Mouse (Mus musculus): ENCODE measurements around the gene Exoc4.

Gene Exoc4

GRCm38 (mm10) chr6:33637192-33637591 is 388.3 kb downstream of the Exoc4 start:
- DNase-seq (ENCODE audit: low spot score) = no peak

DNA sequence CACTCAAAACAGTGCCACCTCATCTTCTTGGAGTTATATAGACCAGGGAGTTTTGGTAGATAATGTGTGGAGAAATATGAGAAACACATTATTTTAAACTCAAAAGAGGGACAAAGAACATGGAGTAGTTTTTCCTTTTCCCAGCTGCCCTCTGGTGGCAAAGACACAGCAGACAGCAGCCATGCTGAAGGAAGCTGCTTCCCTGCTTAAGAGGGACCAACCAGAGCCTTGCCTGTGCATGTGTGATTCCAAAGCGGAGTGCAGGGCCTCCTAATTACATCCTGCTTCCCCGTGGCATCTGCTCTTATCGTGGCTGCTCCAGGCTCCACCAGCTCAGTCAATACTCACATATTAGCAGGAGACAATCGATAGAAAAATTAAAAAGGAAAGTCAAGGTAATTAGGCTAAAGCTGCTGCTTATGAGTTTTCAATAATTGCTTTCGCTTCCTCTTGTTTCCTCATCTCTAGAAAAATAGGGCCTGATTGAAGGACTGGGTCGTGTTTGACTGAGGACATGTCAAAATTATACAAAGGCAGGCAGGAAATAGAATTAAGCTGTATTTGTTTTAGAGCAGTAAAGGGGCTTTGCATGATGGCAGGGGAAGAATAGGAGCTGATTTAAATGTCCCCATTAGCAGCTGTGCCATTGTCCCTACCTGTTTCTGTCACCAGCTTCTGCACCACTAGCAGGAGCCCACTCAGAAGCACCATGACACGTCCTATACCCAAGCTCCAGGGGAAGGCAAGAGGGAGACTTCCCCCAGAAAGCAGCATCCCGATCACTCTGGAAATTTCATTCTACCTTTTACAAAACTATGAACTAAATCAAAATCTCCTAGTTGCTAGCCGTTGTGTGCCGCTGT is 433.1 kb downstream of the Exoc4 start:
- no peak for DNase-seq (ENCODE audit: low spot score)

- DNase-seq (ENCODE audit: low spot score) = no peak
These were observed 434.6 kb downstream of the Exoc4 start for GRCm38 (mm10) chr6:33683533-33683932.

DNA sequence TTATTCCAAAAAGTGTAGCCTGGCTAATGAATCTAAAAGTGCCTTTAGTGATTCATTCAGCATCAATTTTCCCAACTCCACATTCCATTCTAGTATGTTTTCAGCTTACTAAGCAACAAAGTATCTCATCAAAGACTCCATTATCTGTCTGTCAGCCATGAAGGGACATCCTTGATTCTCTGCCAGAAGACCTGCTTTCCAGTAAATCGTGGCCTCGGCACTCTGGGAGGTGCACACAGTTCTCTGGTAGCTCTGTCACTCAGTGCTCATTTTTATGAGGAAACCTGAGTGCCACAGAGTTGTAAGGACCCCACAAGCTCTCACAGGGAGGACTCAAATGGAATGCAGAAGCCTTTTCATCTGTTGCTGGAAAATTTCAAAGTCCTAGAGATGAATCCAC is 436.4 kb downstream of the Exoc4 start:
- DNase-seq (ENCODE audit: low spot score) = no peak

GRCm38 (mm10) chr6:33690601-33691000 is 441.7 kb downstream of the Exoc4 start:
- DNase-seq (ENCODE audit: low spot score) = no peak

GRCm38 (mm10) chr6:33696976-33697375 is 448.1 kb downstream of the Exoc4 start:
- no peak for DNase-seq (ENCODE audit: low spot score)

GRCm38 (mm10) chr6:33708907-33709306 is 460.0 kb downstream of the Exoc4 start:
- no peak for DNase-seq (ENCODE audit: low spot score)

GRCm38 (mm10) chr6:33709340-33709739 is 460.5 kb downstream of the Exoc4 start:
- DNase-seq (ENCODE audit: low spot score) = no peak

GRCm38 (mm10) chr6:33711742-33712141 is 462.9 kb downstream of the Exoc4 start:
- no peak for DNase-seq (ENCODE audit: low spot score)

GRCm38 (mm10) chr6:33712540-33713118 is 463.7 kb downstream of the Exoc4 start:
- no peak for DNase-seq (ENCODE audit: low spot score)

DNA sequence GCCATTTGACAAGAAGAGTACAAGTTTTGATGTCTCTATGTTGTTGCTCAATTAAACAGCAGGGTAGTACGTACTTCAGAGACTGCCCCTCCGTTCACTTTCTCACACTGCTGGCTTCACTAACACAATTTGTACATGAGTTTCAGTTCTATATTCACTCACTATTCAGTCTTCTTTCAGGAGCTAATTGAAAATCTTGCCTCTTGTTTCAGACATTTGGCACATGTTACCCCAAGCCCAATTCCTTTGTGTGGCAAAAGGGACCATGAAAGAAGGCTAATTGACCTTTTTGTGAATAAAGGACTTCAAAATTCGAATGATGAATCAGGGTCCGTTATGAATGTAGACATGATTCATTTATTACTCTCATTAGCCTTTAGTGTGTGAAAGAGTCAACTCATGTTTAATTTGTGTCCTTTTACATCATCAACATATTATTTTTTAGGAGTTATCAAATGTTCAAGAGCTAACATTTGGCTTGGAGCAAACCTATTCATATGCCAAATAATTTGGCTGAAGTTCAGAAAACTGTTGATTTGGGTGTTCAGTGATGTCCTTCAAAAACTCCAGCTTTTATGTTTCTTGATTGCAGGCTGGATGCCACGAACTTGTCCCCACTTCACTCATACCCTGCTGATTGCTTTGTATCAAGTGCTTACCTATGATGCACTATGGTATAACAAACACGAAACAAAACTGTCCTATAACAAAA is 467.5 kb downstream of the Exoc4 start:
- no peak for DNase-seq (ENCODE audit: low spot score)

GRCm38 (mm10) chr6:33721166-33721565 is 472.3 kb downstream of the Exoc4 start:
- DNase-seq (ENCODE audit: low spot score) = no peak

DNA sequence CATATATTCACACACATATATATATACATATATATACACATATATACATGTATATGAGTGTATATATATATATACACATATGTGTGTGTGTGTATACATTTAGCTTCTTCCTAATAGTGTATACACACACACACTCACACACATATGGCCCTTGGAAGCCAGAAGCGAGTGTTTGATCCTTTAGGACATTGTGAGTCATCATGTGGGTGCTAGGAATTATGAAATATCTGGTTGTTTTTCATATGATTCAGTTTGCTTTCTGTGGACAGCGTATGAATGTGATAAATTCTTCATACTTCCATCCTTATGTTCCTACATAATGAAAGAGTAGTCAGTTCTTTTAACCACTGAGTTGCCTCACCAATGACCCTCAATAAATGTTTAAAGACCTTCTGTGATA is 473.9 kb downstream of the Exoc4 start:
- no peak for DNase-seq (ENCODE audit: low spot score)

DNA sequence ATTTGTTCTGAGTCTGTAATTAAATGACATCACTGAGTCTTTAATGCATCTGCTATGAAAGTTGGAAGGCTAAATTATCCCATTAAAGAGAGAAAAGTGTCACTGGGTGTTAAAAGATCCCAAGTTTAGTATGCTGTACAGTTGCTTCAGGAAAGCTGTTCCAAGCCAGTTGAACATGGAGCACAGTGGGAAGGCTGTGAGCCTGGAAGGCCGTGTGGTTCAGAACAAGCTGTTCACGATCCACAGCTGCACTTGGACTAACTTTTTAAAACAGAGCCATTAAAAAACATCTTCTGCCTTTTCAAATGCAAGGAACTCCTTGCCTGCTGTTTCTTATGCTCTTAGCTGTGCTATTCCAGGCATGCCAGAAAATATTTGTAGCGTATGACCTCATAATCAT is 475.7 kb downstream of the Exoc4 start:
- DNase-seq (ENCODE audit: low spot score) = no peak

- no peak for DNase-seq (ENCODE audit: low spot score)
These were observed 478.4 kb downstream of the Exoc4 start for GRCm38 (mm10) chr6:33727271-33727670.

DNA sequence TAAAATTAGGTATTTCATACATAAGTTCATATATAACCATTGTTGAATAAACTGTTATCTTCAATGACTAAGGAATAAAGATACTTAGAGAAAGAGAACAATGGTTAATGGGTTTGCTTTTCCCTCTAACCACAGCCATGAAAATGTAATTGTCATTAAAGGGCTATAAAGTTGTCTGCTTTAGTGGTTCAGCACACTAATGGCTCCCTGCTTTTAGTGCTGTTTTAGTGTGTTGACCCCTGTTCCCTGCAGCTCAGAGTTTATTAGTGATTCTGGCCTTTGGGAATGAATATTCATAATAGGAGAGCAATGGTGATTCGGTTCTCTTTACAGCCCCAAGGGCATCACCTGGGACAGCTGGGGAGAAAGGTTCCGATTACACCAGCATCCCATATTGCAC is 483.3 kb downstream of the Exoc4 start:
- DNase-seq (ENCODE audit: low spot score) = no peak

DNA sequence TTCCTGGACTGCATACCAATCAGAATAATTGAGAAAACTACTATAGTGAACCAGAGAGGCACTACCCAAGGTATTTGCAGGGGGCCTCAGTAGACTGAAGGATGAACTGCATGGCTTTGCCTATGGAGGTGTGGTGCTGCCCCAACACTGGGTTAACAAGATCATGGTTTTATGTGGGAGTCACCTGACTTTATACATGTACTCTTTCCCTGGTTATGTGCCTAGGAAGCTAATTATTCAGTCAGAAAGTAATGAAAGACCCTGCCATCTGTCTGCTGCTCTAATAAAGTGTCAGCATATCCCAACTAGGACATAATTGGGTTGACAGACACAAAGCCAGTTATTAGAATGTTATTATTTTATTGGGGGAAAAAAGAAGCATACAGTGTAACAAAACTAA is 484.7 kb downstream of the Exoc4 start:
- no peak for DNase-seq (ENCODE audit: low spot score)

DNA sequence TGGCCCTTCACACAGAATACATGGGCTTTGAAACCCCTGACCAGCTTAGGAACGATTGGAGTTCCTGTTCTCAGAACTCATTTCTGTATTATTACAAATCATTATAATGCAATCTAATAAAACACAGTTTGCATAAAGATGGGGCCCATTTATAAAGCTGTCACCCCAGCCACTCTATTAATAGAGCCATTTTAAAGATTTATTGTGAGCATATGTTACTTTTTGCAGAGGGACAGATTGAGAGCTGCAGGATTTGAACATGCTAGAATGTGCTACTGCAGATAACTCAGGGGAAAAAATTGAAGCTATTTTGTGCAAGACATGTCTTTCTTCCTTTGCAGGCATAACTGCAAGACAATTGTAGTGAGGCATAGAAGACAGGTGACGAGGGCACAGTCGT is 485.1 kb downstream of the Exoc4 start:
- DNase-seq (ENCODE audit: low spot score) = no peak

DNA sequence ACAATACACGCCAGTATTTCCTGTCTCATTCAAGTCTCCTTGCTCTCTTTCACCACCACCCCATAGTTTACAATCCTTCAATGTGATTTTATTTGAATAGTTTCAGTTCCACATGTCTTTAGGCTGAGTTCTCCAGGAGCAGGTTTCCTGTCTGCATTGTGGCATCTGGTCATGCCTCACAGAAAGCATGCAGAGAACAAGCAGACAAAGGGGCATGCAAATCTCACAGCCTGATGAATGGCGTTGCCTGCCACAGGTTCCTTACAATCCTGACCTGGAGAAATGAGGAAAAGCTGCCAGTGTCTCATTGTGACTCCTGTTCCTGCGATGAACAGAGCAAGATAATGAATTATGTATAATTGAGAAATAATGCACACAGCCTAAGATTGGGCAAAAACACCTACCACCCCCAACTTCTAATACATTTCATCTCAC is 490.0 kb downstream of the Exoc4 start:
- no peak for DNase-seq (ENCODE audit: low spot score)

GRCm38 (mm10) chr6:33739304-33739703 is 490.4 kb downstream of the Exoc4 start:
- no peak for DNase-seq (ENCODE audit: low spot score)

- DNase-seq (ENCODE audit: low spot score) = no peak
These were observed 507.1 kb downstream of the Exoc4 start for GRCm38 (mm10) chr6:33755976-33756375.

- DNase-seq (ENCODE audit: low spot score) = no peak
These were observed 512.7 kb downstream of the Exoc4 start for GRCm38 (mm10) chr6:33761557-33761956.

DNA sequence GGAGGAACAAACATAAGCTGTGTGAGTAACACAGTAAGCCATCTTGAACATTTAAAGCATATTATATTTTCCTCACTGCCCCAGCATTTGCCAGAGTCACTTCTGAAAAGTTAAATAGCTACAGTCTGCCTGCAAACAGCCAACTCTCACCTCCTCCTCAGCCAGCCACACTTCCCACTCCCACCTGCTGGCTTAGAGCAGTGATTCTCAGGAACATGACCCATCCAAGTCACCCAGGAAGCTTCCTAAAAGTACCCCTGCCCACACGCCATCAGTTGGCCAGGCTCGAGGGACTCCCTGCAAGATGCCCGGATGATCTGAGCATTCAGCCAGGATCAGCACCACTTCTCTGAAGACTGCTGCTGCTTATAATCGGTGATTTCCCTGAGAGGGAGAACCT is 514.4 kb downstream of the Exoc4 start:
- no peak for DNase-seq (ENCODE audit: low spot score)
